Mouse (Mus musculus) testis, postnatal 10 days (tissue): Measurements from ENCODE around the gene Nploc4.
"Not testable (repeated sequence)": the region's sequence is repeated elsewhere in the genome, so short reads cannot be mapped to it uniquely, and the experiment has no call there.

Experiments used
- DNase-seq: peaks from one replicate; pipeline ENCODE4 v3.0.0; 2021; ENCODE audit warnings: low spot score

Nploc4 gene

GRCm38 (mm10) chr11:120442765-120443280 is 5.3 kb upstream of the Nploc4 start:
- no peak for DNase-seq

GRCm38 (mm10) chr11:120442344-120442743 is 4.8 kb upstream of the Nploc4 start, which contains the start of gene Tspan10:
Gene Tspan10 (plus strand): TSS chr11:120442644.
- no peak for DNase-seq

- DNase-seq: no peak
These were observed 413 bp upstream of the Nploc4 start for GRCm38 (mm10) chr11:120437857-120438385.

- no peak for DNase-seq
These were observed 10.8 kb downstream of the Nploc4 start for GRCm38 (mm10) chr11:120426727-120427126.

- peak; percentile 84 for DNase-seq
These were observed 13.8 kb downstream of the Nploc4 start for GRCm38 (mm10) chr11:120423569-120424295.

GRCm38 (mm10) chr11:120422651-120423568 is 14.6 kb downstream of the Nploc4 start:
- no peak for DNase-seq

GRCm38 (mm10) chr11:120418592-120418991 is 18.9 kb downstream of the Nploc4 start:
- DNase-seq: no peak

- DNase-seq: no peak
These were observed 19.7 kb downstream of the Nploc4 start for GRCm38 (mm10) chr11:120417852-120418251.

- DNase-seq: not testable (repeated sequence)
These were observed 23.9 kb downstream of the Nploc4 start for GRCm38 (mm10) chr11:120413621-120414020.

GRCm38 (mm10) chr11:120406445-120406844 is 31.1 kb downstream of the Nploc4 start:
- no peak for DNase-seq

GRCm38 (mm10) chr11:120405867-120406266 is 31.6 kb downstream of the Nploc4 start:
- no peak for DNase-seq

- no peak for DNase-seq
These were observed 32.7 kb downstream of the Nploc4 start for GRCm38 (mm10) chr11:120404814-120405213.

GRCm38 (mm10) chr11:120399319-120399718 is 38.2 kb downstream of the Nploc4 start:
- no peak for DNase-seq

GRCm38 (mm10) chr11:120397602-120398001 is 39.9 kb downstream of the Nploc4 start:
- no peak for DNase-seq

GRCm38 (mm10) chr11:120395661-120396060 is 41.8 kb downstream of the Nploc4 start:
- no peak for DNase-seq

- no peak for DNase-seq
These were observed 48.9 kb downstream of the Nploc4 start for GRCm38 (mm10) chr11:120388580-120388979.

- DNase-seq: no peak
These were observed 50.4 kb downstream of the Nploc4 start for GRCm38 (mm10) chr11:120387157-120387556.

- no peak for DNase-seq
These were observed 50.9 kb downstream of the Nploc4 start for GRCm38 (mm10) chr11:120386632-120387031.

- no peak for DNase-seq
These were observed 55.0 kb downstream of the Nploc4 start for GRCm38 (mm10) chr11:120382509-120382908.

GRCm38 (mm10) chr11:120381157-120381556 is 56.4 kb downstream of the Nploc4 start:
- DNase-seq: no peak

GRCm38 (mm10) chr11:120380271-120380670 is 57.2 kb downstream of the Nploc4 start:
- DNase-seq: no peak
